Mouse (Mus musculus): Measurements from ENCODE around the gene Gm5580.

DNA sequence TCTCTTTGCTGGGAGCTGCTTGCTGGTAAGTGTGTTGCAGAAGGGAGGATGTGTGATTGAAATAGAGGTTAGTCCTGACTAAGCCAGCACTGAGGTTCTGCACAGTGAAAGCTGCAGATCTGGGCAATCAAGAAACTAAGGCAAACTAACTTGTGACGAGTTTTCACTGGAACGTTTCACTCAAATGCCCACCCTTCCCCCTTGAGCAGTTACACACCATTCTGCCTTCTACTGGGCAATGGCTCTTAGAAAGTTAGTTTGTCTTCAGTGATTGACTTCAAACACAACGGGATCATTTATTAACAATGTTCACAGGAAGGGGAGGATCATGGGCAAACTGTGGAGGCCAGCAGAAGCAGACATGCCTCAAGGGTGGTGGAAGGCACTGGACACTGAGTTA lies 4.0 kb downstream of the Gm5580 start:
- TF ChIP-seq CTCF (IDR thresholded peaks at IDR 0.05; ENCODE audit: low read depth, low read length) (no peak), POLR2A (IDR thresholded peaks at IDR 0.05; ENCODE audit: borderline replicate concordance, low read depth, low read length) (no peak)
